Mouse (Mus musculus) heart, postnatal 4 days (tissue): ENCODE data around the gene Col9a1. TPM values are rescaled to one million over a fixed set of nuclear protein-coding genes. Genes with fewer than 3 reads are reported as not detected.
A peak's percentile ranks its signal among the peaks of the same experiment; 100 is the strongest.

Experiments used
- DNase-seq: peaks from one replicate; pipeline ENCODE4 v3.0.0; 2021
- total RNA-seq, 2 experiments: library from RNA; stranded (reverse); gene quantifications; 2 replicates each; pipeline ENCODE4 v1.2.3; 2021

Gene Col9a1
- total RNA-seq, 2 experiments from 2014 or later, result 0.50 to 0.86 TPM

DNA sequence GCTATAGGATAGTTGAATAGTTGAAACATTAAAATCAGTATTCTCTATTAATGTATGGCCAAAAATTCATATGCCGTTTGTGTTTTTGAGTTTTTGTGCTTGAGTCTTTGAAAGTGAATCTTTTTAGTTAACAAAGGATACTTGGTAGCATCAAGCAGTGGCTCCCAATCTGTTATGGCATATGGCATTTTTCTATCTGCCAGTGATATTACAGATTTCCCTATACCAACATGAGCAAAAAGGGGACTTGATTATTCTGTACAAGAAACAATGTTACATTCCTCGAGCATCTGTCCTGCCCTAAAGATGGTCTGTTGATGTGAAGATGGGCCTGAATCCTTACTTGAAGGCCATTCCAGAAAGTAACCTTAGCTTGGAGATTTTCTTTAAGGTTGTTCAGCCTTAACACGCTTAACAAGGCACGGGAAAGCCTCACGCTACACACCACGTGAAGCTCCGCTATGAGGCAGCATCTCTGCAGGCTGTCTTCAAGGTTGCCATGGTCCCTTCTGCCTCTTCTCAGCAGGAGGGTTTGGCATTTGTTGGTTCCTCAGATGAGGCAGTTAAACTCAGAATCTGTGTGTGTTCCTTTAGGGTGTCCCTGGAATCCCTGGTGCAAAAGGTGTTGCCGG is 45.7 kb downstream of the Col9a1 start:
- DNase-seq, result no peak

DNA sequence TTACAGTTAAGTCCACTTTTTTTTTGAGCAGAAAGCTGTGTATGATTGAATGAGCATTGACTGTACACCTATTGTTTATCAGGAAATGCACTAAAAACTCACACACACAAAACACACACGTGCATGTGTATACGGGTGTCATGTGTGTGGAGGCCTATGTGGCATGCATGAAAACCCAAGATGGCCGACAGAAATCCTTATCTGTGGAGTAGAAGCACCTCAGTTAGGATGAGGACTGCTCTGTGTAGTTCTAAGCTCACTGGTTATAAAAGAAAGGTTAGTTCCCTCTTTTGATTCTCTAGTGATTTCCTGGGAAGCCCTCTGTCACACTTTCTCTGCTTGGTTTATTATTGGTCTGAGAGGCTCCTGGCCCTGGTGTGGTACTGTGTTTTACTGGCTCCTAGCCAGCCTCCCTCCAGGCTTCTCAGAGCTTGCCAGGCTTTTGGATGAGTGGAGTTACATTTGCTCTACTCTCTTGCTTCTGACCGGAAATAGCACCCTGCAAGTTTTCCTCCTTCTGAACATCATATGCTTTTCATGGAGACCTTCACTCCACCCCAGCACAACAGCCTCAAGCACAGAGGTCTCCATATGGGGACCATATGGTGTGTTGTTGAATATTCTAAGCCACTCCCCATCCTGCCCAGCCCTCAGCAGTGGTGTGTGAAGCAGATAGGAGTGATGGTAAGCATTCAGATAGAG is 48.6 kb downstream of the Col9a1 start:
- DNase-seq, result peak; percentile 6

DNA sequence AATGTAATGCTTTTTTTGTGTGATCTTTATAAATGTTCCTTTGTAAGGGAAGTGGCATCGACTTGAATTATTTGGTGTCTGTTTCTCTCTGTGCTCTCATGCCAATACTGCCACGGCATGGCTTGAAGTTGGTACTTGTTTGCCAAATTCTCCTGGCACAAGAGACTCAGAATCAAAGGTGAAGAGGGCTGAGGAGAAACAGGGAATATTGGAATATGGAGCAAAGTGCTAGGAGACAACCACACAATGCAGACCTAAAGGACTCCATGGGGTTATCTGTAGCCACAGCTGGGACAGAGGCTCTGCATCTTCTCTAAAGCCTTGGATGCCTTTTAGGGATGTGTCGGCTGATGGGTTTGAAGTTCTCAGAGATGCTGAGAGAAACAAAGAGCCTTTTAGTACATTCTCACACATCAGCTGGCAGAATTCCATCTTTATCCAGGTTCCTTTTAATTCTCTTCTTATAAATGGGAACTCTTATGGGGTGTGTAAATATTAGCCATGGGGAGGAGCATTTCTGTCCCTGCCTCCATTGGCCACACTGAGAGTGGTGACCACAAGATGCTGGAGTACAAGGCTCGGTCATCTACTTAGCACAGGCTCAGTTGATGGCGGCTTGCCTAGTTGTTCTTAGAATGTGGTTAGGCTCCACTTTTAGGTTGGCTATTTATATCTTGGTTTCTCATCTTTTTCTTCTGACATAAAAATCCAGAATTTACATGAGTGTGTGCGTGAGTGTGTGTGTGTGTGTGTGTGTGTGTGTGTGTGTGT is 49.7 kb downstream of the Col9a1 start:
- no peak for DNase-seq

DNA sequence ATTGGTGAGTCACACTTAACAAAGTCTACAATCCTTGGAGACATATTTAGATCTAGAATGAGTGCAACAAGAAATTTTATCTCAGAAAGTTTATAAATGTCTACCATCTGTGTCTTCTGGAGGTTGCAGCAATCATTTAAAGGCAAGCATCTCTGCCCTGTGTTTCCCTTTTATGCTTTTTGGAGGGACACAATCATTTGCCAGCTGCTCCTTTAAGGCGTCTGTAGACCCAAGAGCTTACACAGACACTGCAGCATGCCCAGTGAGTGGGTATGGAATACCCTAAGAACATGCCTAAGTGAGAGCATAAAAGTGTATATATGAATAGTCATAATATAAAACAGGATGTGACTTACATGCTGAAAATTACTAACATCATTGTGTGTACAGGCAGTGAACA is 52.1 kb downstream of the Col9a1 start:
- DNase-seq, result no peak

DNA sequence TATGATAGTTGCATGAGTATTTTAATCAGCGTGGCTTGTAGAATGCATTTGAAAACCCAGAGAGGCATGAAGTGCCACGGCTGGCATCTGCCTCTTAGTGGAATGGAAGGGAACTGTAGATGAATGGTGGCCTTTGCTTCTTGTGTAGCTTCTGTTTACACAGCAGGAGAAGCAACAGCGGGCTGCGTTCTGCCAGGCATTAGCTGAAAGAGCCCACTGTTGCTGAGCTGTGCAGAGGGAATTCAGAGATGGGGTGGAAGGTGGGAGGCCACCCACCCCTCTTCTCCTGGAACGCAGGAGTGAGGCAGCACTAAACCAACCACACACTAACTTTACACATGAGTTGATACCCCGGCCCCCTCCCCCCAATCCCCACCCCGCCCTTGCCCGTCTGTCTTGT is 53.0 kb downstream of the Col9a1 start:
- DNase-seq, result no peak

DNA sequence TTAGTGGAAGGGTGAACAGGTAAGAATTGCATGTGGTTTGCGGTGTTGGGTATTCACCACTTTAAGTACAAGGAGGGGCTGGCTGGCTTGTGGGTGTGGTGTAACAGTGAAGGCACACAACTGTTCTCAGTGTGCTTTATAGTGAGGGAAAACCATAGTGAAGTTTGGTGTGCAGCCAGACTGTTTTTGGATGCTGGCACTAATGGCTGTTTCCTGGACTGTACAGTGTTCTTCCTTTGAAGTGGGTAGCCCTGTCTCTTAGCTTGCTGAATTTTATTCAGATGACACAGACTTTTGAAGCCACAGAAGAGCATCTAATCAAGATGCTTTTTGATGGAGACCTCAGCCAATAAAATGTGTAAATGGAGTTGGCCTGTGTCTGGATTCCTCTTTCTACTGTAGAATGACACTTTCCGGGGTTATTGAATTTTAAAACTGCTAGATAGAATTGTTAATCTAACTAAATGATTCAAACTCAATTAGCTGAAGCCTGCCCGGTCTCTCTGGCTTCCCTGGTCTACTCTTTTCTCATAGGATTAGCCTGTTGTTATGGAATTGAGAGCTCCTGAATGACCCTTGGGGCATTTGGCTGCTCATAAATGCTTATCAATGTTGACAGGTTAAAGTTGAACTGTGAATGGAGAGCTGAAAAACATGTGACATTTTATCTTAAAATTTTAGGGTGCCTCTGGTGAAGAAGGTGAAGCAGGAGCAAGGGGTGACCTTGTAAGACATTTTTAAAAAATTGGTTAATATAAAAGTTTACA is 54.3 kb downstream of the Col9a1 start:
- no peak for DNase-seq

DNA sequence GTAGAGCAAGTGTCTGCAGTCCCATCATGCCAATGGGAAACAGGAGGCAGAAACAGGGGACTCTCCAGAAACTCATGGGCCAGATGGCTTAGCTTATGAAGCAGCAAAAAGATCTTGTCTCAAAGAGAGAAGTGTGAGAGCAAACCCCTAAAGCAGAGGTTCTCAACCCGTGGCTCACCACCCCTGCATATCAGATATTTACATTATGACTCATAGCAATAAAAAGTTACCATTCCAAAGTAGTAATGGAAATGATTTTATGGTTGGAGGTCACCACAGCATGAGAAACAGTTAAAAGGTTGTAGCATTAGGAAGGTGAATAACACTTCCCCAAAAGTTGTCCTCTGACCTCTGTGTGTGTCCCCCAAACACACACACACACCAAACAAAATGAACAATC is 58.9 kb downstream of the Col9a1 start:
- no peak for DNase-seq

DNA sequence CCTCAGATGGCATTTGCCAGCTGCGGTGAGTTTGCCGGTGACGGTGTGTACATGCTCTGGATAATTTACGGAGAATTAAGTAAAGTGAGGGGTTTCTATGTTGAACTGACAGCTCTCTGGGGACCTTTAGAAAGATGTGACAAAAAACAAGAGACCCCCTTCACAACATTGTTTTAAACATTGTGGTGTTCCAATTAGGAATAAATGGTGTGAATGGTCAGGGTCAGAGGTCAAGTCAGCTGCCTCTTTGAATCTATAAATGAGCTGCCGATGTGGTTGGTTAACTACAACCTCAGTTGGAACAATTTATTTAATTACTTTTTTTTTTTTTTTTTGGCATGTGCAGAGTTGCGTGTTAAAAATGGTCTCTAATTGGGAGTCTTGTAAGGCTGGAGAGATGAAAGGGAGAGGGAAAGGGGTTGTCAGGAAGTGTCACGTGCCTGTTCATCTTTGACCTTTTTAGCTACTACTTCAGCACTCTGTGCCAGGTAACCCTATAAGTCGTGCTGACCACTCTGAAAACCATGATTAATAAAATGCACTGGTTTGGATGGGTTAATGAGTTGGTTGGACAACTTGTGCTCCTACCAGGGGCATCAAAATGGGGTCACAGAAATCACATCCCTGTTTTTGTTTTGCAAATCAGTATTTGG is 62.8 kb downstream of the Col9a1 start:
- no peak for DNase-seq

DNA sequence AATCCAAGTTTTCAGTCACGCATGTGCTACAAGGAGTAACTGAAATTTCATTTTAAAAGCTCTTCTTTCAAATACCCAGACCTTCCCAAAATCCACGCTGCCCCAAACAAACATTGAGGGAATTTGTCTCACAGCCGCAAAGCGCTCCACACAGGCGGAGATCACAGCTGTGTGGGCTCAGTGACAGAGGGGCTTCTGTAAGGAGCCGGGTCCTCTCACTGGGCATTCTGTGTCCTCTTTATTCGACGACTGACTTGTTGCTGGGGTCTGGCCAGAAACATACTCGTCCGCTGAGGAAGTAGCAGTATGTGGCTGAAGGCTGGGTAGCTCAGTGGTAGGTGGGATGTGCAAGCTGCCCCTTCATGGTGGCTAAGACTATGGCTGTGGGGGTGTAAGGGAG is 67.5 kb downstream of the Col9a1 start:
- no peak for DNase-seq

DNA sequence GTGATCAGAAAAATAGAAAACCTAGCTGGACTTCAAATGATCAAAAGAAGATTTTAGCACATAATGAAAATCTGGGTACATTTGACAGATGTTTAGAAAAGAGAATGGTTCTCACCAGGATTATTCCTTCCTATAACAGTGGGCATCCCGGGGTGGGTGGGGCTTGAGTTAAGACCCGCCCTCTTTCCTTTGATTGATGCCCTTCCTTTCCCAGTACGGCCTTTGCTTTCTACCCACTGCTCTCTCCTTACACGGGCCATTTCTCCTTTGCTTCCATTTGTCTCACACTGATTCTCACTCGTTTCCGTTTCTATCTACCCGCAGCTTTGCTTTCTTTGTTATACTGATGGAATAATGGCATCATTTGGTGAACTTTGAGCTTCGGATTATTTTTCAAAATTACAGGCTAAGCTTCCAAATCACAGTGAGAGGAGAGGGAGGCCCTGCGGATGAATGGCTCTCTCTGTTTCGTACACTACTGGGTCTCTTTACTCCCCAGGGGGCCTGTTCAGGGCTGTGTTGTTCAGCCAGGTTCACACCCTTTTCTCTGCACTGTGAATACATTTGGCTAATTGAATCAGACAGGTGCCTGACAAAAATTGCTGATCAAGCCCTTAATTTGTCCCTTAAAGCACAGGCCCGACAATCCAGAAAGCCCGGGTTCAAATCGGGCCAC is 68.4 kb downstream of the Col9a1 start:
- DNase-seq, result no peak

DNA sequence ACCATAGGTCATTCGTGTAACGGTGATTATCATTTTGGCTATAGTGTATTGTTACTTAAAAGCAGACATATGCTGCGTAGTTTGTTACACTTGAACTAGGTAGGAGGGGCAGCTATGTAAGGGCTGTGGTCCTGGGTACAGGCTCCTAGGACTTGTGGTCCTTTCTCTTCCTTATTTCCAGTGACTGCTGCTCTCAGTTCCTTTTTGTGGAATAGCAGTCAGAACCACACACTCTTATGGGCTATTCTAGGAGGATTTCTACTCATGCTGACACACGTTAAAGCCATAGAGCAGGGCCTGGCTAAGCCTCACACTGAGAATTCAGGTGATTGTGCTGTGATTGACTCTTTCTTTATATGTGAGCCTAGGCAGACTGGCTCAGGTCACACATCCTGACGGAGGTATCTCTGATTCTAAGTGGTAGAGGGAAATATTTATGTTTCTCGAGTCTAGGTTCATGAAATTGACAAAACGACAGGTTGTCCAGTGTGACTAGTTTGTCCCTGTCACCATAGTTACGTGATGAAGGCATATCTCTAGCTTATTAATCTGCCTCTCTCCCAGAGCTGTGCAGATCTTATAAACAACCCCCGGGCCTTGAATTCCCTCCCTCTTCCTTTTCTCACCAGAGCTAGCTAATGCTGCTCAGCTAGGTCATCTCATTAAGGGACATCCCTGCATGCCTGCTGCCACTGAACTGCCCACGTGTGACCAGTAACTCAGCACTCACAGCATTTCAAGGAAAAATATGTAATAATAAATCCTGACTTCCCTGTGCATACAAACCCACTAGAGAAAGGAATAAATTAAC is 71.1 kb downstream of the Col9a1 start:
- no peak for DNase-seq

DNA sequence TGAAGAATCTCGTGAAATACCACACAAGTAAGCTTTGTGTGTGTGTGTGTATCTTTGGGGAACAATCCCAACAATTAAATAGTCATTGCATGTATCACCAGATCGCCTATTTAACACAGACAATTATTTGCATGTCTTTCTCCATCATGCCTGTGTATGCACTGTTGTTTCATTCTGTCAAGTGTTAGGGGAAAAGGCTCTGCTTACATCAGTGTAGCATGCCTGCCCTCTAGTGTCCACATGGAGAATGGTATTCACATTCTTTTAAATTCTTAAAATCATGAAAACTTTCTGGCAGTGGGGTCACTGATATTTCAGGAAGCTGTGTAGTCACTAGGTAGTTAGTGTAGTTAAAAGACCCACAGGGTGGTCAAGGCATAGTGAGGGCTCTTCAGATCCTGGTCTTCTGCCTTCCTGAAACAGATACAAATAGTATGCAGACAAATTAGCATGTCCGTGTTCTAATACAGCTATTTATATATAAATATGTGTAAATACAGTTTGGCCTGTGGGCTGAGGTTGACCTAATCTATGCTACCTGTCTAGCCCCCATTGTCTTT is 71.8 kb downstream of the Col9a1 start:
- peak; percentile 27 for DNase-seq

DNA sequence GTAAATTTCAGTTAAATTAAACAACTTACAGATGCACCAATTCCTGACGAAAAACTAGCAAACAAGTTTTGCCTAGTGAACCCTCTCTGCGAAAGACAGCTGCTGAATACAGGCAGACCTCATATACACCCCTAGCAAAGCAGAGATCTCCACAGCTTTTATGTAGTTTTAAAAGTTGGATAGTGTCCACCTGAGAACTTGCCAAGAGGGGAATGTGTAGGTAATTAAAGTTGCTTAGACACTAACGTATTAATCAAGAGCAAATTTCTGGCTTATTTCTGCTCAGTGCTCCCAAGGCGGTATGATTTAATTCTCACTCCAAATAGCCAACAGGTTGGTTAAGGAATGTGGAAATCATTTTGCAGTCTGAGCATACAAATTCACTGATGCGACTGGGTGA is 80.6 kb downstream of the Col9a1 start:
- DNase-seq, result no peak

DNA sequence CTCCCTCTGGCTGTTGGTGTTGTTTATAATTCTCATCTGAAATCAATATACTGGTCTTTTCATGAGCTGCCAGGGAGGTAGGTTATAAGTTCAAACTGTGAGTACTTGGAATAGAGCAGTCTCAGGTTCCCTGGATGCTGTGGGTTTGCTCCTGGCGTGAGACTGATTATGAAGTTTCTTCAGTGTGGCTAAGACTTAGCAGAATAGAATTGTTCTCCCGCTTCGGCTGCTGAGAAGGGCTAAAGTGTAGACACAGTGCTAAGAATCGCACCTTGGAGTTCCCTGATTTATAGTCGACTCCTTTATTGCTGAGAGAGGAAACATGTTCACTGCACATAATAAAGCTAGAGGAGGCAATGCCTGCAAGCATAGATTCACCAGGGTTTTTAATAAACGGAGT is 82.0 kb downstream of the Col9a1 start:
- DNase-seq, result no peak

DNA sequence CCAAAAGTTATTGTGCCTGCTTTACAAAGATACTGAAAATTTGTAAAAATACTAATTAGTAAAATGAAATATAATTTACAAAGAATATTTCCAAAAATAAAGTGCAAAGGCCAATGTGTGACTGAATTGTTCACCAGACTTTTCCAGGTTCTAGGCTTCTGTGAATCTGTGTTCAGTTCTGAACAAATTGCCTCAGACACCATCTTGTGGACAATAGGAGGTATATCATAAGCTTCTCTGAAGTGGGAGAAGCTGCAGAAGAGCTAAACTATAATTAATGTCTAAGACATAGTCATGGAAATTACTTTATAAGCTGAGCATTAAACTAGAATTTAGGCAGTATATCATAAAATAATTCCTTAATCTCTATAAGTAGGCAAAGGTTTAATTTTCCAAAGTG is 83.8 kb downstream of the Col9a1 start:
- DNase-seq, result no peak

DNA sequence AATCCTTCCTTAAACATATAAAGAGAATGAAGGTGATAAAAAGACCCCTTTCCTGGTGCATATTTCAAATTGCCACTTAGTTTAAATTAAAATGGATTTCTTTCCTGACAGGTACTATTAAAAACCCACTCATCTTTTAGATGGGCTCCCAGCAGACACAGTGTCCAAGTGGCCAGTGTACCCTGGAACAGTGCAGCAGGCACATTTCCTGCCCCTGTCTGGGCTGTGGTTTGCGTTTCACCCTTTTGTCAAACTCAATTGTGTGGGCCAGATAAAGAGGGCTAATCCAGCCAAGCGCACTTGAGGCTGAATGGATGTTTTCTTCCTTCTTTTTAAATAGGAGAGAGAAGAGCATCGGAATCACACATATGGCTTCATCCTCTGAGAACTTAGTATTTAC is 89.6 kb downstream of the Col9a1 start:
- DNase-seq, result no peak

DNA sequence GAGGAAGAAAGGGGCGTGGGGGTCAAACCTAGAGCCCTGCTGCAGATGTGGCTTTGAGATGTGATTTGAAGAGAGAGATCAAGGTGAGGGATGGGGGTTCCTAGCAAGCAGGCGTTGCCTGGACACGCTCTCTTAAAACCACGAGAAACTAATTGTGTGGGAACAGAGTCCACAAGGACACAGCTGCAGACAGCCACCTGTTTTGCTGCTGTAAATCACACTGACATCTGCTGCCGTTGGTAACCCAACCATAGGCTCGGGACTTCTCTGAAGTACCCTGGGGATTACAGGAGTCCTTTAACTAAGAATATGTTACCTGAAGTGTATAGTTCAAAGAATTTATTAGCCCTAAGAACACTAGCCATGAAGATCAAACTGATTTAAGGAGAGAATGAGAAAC is 109.0 kb downstream of the Col9a1 start:
- no peak for DNase-seq

DNA sequence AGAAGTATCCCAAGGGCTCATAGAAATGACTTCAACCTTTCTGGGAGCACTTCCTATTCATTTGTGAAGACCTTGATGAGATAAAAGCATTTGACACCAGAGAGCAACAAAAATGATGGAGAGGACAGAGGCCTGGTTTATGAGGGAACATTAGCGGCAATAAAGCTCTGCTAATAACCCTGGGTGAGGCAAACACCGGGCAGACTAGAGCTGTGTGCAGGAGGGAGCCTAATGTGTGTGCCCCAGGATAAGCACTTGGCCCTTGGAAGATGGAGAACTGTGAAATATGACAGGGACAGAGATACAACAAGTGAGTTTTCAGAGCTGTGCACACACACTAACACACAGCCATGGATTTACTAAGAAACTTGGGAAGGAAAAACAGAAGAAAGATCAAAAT is 115.1 kb downstream of the Col9a1 start:
- no peak for DNase-seq

DNA sequence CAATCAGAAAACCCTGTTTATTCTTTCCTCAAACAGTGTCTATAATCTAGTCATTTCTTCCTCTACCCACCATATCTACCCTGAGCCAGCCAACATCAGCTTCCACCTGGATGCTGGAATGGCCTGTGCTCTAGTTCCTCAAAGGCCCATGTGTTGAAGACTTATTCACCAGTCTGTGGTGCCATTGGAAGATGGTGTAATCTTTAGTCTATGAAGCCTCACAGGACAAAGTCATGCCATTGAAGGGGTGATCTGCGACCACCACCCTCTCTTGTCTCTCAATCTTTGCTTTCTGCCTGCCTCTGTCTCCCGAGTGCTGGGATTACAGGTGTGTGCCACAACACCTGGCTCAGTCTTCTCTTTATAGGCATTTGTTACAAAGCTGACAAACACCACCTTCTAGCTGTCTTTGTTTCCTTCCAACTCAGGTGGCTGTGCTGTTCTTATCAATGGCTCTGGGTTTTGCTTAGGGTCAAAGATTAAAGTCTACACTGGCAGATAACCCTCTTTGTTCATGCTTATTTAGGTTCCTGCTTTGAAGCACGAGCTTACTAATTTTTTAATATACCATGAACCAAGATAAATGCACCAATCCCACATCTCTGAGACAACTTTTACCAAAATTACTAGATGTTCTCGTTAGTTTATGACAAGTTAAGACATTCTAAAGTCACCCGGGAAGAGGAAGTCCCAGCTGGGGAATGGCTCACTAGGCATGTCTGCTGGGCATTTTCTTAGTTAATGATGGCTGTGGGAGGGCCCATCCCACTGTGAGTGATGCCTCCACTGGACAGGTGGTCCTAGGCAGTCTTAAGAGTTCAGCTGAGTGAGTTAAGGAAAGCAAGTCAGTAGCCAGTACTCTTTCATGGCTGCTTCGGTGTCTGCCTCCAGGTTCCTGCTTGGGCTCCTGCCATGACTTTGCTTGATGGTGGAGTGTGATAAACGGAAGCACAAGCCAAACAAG is 117.9 kb downstream of the Col9a1 start:
- no peak for DNase-seq
